Mouse (Mus musculus): Measurements from ENCODE around the gene Aff4. TPM values are rescaled to one million over a fixed set of nuclear protein-coding genes. Genes with fewer than 3 reads are reported as not detected.
A peak's percentile ranks its signal among the peaks of the same experiment; 100 is the strongest.

Aff4 gene
- polyA plus RNA-seq, 2 experiments: 4.0 to 8.7 TPM

DNA sequence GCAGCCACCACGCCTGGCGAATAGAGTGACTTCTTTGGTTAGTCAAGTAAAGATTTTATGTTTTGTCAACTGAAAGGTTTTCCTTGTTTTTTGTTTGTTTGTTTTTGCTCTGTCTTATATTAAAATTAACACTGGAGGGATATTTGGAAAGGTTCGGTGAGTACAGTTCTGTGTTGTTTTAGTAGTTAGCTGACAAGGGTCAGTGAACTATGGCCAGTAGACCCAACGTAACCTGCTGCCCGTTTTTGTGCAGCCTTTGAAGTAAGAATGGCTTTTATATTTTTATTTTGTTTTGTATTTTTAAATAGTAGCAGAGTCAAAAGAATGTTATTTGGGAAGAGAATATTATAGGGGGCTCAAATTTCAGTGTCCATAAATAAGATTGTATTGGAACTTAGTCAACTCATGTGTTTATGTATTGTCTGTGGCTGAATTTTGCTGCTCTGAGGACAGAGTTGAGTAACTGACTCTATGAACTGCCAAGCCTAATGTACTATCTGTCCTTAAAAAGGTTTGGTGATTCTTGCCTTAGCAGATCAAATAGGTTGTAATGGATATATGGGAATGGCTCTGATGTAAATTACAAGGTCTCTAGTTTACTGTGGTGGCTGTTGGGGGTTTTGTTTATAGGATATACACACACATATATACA lies 8.0 kb downstream of the Aff4 start:
- no peak overlapping the region for H3K4me3 ChIP-seq (ENCODE audit: insufficient read depth in 1 of 2, low read depth in 2 of 2, low read length in 2 of 2)
- DNase-seq (ENCODE audit: low read depth in 3 of 3, low spot score in 3 of 3): no peak
- H3K9ac ChIP-seq (replicated peaks): no peak overlapping the region
- H3K27ac ChIP-seq: no peak overlapping the region
- ATAC-seq (ENCODE audit: insufficient read depth): no peak
- H3K27me3 ChIP-seq (ENCODE audit: control insufficient read depth, insufficient read depth, low read length): no peaks in the 10 kb centered on the region
- H3K4me1 ChIP-seq (replicated peaks; ENCODE audit: control insufficient read depth in 2 of 2, insufficient read depth in 2 of 2, low read length in 1 of 2): peaks cover 0 to 2% of the 10 kb centered on the region in 2 experiments; a peak in 1 of 4 replicates
- no peaks in the 10 kb centered on the region for H3K9me3 ChIP-seq (ENCODE audit: control insufficient read depth, low read length)
- no peaks in the 10 kb centered on the region; the same call in 1 of the 2 replicates for H3K36me3 ChIP-seq (replicated peaks; ENCODE audit: control insufficient read depth, insufficient read depth, low read depth)
- TF ChIP-seq CTCF (IDR thresholded peaks at IDR 0.05; ENCODE audit: low read depth) (no peak), EP300 (IDR thresholded peaks at IDR 0.05; ENCODE audit: low read depth) (no peak)
- H3K4me2 ChIP-seq (ENCODE audit: low read depth): no peak overlapping the region
- 77% methylated on average over 5 of the region's 5 CpGs for WGBS (ENCODE audit: insufficient replicate concordance)

DNA sequence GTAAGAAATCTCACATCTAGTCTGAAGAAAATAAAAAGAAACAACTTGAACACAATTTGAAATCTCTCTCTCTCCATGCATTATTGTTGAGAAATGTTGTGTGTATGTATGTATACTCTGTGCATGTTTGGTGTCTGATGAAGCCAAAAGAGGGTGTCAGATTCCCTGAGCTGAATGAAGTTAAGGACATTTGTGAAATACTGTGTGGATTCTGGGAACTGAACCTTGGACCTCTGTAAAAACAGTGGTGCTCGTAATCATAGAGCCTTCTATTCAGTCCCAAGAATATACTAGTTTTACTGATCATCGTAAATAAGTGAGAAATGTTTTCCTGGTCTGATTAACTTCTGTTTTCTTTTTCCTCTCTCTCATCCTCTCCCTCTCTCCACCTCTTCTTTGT lies 16.4 kb downstream of the Aff4 start:
- DNase-seq (ENCODE audit: low read depth in 3 of 3, low spot score in 3 of 3): no peak
- Histone ChIP-seq H3K27ac (no peak overlapping the region), H3K9me3 (ENCODE audit: control insufficient read depth, low read length) (no peaks in the 10 kb centered on the region), H3K4me1 (replicated peaks; ENCODE audit: control insufficient read depth in 2 of 2, insufficient read depth in 2 of 2, low read length in 1 of 2) (no peaks in the 10 kb centered on the region), H3K36me3 (replicated peaks; ENCODE audit: control insufficient read depth, insufficient read depth, low read depth) (no peaks in the 10 kb centered on the region; the same call in 1 of the 2 replicates), H3K27me3 (ENCODE audit: control insufficient read depth, insufficient read depth, low read length) (no peaks in the 10 kb centered on the region), H3K4me2 (ENCODE audit: low read depth) (no peak overlapping the region), H3K9ac (replicated peaks) (no peak overlapping the region), H3K4me3 (ENCODE audit: insufficient read depth in 1 of 2, low read depth in 2 of 2, low read length in 2 of 2) (no peak overlapping the region)
- TF ChIP-seq CTCF (IDR thresholded peaks at IDR 0.05; ENCODE audit: low read depth): no peak
- TF ChIP-seq EP300 (IDR thresholded peaks at IDR 0.05; ENCODE audit: low read depth): no peak
- 76% methylated on average over 2 of the region's 2 CpGs for WGBS (ENCODE audit: insufficient replicate concordance)
- no peak for ATAC-seq (ENCODE audit: insufficient read depth)

DNA sequence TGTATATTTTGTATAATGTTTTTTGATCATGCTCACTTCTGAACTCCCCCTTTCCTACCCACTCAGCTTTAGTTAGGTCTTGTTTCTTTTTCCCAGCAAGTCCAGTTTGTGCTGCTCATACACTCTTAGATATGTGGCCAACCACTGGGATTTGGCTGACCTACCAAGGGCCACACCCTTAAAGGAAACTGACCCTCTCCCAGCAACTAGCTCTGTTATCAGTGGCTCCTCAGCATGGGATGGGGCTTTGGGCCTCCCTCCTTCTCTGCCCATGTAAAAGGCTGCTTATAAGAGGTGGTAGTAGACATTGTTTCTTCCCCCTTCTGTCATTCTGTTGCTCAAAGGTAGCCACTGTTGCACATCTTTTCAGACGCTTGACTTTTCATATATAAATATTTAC lies 28.3 kb downstream of the Aff4 start:
- WGBS (ENCODE audit: insufficient replicate concordance): 50% methylated on average over 1 of the region's 1 CpGs
- H3K4me2 ChIP-seq (ENCODE audit: low read depth): peak overlapping the region; percentile 31; the same call in 1 of the 2 replicates
- H3K36me3 ChIP-seq (replicated peaks; ENCODE audit: control insufficient read depth, insufficient read depth, low read depth): peaks cover under 1% of the 10 kb centered on the region
- H3K27ac ChIP-seq: no peak overlapping the region
- no peak overlapping the region; the same call in 1 of the 2 replicates for H3K9ac ChIP-seq (replicated peaks)
- no peak overlapping the region for H3K4me3 ChIP-seq (ENCODE audit: insufficient read depth in 1 of 2, low read depth in 2 of 2, low read length in 2 of 2)
- TF ChIP-seq EP300 (IDR thresholded peaks at IDR 0.05; ENCODE audit: low read depth) (no peak), CTCF (IDR thresholded peaks at IDR 0.05; ENCODE audit: low read depth) (no peak)
- H3K27me3 ChIP-seq (ENCODE audit: control insufficient read depth, insufficient read depth, low read length): no peaks in the 10 kb centered on the region
- no peaks in the 10 kb centered on the region for H3K9me3 ChIP-seq (ENCODE audit: control insufficient read depth, low read length)
- DNase-seq (ENCODE audit: low read depth in 3 of 3, low spot score in 3 of 3) (no peak), ATAC-seq (ENCODE audit: insufficient read depth) (no peak; the same call in 1 of the 2 replicates)
- peaks cover 4% of the 10 kb centered on the region in 2 experiments for H3K4me1 ChIP-seq (replicated peaks; ENCODE audit: control insufficient read depth in 2 of 2, insufficient read depth in 2 of 2, low read length in 1 of 2)

DNA sequence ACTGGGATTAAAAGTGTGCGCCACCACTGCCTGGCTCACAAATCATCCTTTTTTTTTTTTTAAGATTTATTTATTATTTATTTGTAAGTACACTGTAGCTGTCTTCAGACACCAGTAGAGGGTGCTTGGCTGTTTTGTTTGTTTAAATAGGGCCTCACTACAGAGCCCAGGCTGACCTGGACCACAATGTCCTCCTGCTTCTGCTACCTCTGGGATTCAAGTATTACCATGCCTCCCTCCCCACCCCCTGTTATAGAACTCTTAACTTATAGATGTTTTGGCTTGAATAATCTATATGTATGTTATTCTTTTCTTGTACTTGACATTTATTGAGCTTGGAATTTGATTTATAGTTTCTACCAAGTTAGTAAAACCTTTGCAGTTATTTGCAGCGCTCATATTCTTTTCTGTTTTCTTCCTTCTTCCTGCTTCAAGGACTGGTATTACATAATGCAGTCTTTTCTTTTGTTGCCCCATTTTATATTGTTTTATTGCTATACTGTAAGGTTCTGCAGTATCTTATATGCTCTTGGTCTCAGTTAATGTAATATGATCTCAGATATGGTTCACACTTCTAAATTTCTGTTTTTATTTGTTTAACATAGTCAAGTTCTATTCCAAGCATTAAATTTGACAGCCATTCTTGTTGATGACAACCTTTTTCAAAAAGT lies 33.3 kb downstream of the Aff4 start:
- no peaks in the 10 kb centered on the region for H3K27me3 ChIP-seq (ENCODE audit: control insufficient read depth, insufficient read depth, low read length)
- no peak for TF ChIP-seq CTCF (IDR thresholded peaks at IDR 0.05; ENCODE audit: low read depth)
- TF ChIP-seq EP300 (IDR thresholded peaks at IDR 0.05; ENCODE audit: low read depth): no peak
- H3K4me3 ChIP-seq (ENCODE audit: insufficient read depth in 1 of 2, low read depth in 2 of 2, low read length in 2 of 2): no peak overlapping the region
- no peak overlapping the region for H3K4me2 ChIP-seq (ENCODE audit: low read depth)
- H3K4me1 ChIP-seq (replicated peaks; ENCODE audit: control insufficient read depth in 2 of 2, insufficient read depth in 2 of 2, low read length in 1 of 2): peaks cover 2 to 3% of the 10 kb centered on the region in 2 experiments
- H3K36me3 ChIP-seq (replicated peaks; ENCODE audit: control insufficient read depth, insufficient read depth, low read depth): peaks cover 3% of the 10 kb centered on the region
- H3K9me3 ChIP-seq (ENCODE audit: control insufficient read depth, low read length): no peaks in the 10 kb centered on the region
- 79% methylated on average over 2 of the region's 2 CpGs for WGBS (ENCODE audit: insufficient replicate concordance)
- no peak overlapping the region for H3K9ac ChIP-seq (replicated peaks)
- H3K27ac ChIP-seq: no peak overlapping the region
- ATAC-seq (ENCODE audit: insufficient read depth): no peak
- DNase-seq (ENCODE audit: low read depth in 3 of 3, low spot score in 3 of 3): no peak

DNA sequence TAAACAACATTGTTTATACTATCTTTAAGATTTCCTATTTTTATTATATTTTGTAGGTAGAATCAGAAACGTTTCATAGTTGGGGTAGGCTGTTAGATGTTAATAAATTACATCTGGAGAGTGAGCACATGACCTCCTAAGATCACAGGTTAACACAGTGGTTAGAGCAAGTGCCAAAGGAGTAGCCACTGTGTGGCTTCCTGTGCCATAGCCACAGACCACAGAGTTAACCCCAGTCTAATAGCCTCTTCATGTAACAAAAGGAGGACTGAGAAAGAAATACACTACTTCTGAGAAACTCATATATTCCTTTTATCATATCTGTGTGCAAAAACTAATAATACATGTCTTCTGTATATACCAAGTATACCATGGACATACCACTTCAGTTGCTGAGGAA lies 43.2 kb downstream of the Aff4 start:
- Histone ChIP-seq H3K9me3 (ENCODE audit: control insufficient read depth, low read length) (no peaks in the 10 kb centered on the region), H3K27me3 (ENCODE audit: control insufficient read depth, insufficient read depth, low read length) (no peaks in the 10 kb centered on the region), H3K9ac (replicated peaks) (no peak overlapping the region), H3K36me3 (replicated peaks; ENCODE audit: control insufficient read depth, insufficient read depth, low read depth) (peaks cover 4% of the 10 kb centered on the region), H3K27ac (no peak overlapping the region), H3K4me1 (replicated peaks; ENCODE audit: control insufficient read depth in 2 of 2, insufficient read depth in 2 of 2, low read length in 1 of 2) (no peaks in the 10 kb centered on the region), H3K4me3 (ENCODE audit: insufficient read depth in 1 of 2, low read depth in 2 of 2, low read length in 2 of 2) (no peak overlapping the region), H3K4me2 (ENCODE audit: low read depth) (no peak overlapping the region)
- ATAC-seq (ENCODE audit: insufficient read depth) (no peak), DNase-seq (ENCODE audit: low read depth in 3 of 3, low spot score in 3 of 3) (no peak)
- TF ChIP-seq CTCF (IDR thresholded peaks at IDR 0.05; ENCODE audit: low read depth) (no peak), EP300 (IDR thresholded peaks at IDR 0.05; ENCODE audit: low read depth) (no peak)
- WGBS (ENCODE audit: insufficient replicate concordance): 36% methylated on average over 1 of the region's 1 CpGs

Data from liver, embryonic 14.5 days (tissue).